In genomic region chr4:105221256-105221840, GRCm38 (mm10) we compare ENCODE assay signal across 30 mouse cellular contexts.
DNase-seq lines count a peak whose midpoint lies in the region; ATAC-seq and TF ChIP-seq lines count a peak whose summit lies in the region.
"Had no signal": no experiment of that assay in that cellular context is flagged by ENCODE, and none has a peak within 500 bp of the region (broad histone marks: within the 10 kb centered on the region; RNA-seq: fewer than 3 reads in every experiment).

No protein-coding gene starts in this region.

- H3K9ac ChIP-seq in forebrain, embryonic 14.5 days (ENCODE audit: low read length) = no peak overlapping the region
- no peak overlapping the region for H3K9ac ChIP-seq in forebrain, embryonic 16.5 days (replicated peaks; ENCODE audit: low read depth, low read length)
- H3K9ac ChIP-seq in hindbrain, embryonic 16.5 days (ENCODE audit: low read depth, low read length) = no peak overlapping the region
- H3K9ac ChIP-seq in hindbrain, embryonic 14.5 days = no peak overlapping the region
- no peak overlapping the region for H3K9ac ChIP-seq in midbrain, postnatal 0 days (replicated peaks; ENCODE audit: low read length, poor library complexity, severe bottlenecking)
- no peak overlapping the region for H3K9ac ChIP-seq in midbrain, embryonic 15.5 days
- H3K9ac ChIP-seq: embryonic facial prominence, embryonic 13.5 days; forebrain, embryonic 12.5 days; heart, embryonic 15.5 days; liver, embryonic 13.5 days; lung, embryonic 15.5 days had no signal

- no peak overlapping the region for H3K4me3 ChIP-seq in forebrain, embryonic 14.5 days (ENCODE audit: low read depth, low read length)
- no peak overlapping the region for H3K4me3 ChIP-seq in forebrain, embryonic 16.5 days (replicated peaks; ENCODE audit: low read length)
- H3K4me3 ChIP-seq in hindbrain, embryonic 16.5 days (ENCODE audit: low read length) = no peak overlapping the region
- H3K4me3 ChIP-seq in hindbrain, embryonic 14.5 days (replicated peaks; ENCODE audit: low read length) = no peak overlapping the region
- H3K4me3 ChIP-seq in midbrain, postnatal 0 days (ENCODE audit: low read depth, low read length) = no peak overlapping the region
- no peak overlapping the region for H3K4me3 ChIP-seq in midbrain, embryonic 15.5 days
- H3K4me3 ChIP-seq: embryonic facial prominence, embryonic 13.5 days; erythroblast, embryonic 14.5 days; forebrain, embryonic 12.5 days; heart, embryonic 15.5 days; layer of hippocampus, adult 2 months; liver, embryonic 13.5 days; lung, embryonic 15.5 days; megakaryocyte, embryonic 14.5 days had no signal

- H3K36me3 ChIP-seq in forebrain, embryonic 14.5 days (ENCODE audit: control insufficient read depth, insufficient read depth, low read length) = peaks cover 54% of the 10 kb centered on the region
- H3K36me3 ChIP-seq in forebrain, embryonic 16.5 days (ENCODE audit: control insufficient read depth, insufficient read depth) = no peaks in the 10 kb centered on the region
- H3K36me3 ChIP-seq in hindbrain, embryonic 16.5 days (ENCODE audit: control insufficient read depth, insufficient read depth, low read length) = no peaks in the 10 kb centered on the region
- peaks cover 13% of the 10 kb centered on the region; the same call in 1 of the 2 replicates for H3K36me3 ChIP-seq in hindbrain, embryonic 14.5 days (replicated peaks; ENCODE audit: control insufficient read depth, insufficient read depth)
- 0 out of 2 replicates have a peak, but pooled peaks cover 2% of the 10 kb centered on the region for H3K36me3 ChIP-seq in midbrain, postnatal 0 days (ENCODE audit: insufficient read depth, low read length)
- H3K36me3 ChIP-seq in midbrain, embryonic 15.5 days (replicated peaks) = no peaks in the 10 kb centered on the region

- no peak for ATAC-seq in forebrain, embryonic 14.5 days
- no peak for ATAC-seq in forebrain, embryonic 16.5 days
- ATAC-seq in hindbrain, embryonic 16.5 days = peak; percentile 57; the same call in 1 of the 2 replicates
- no peak for ATAC-seq in hindbrain, embryonic 14.5 days (ENCODE audit: low FRiP score)
- no peak for ATAC-seq in midbrain, postnatal 0 days (ENCODE audit: low FRiP score)
- no peak for ATAC-seq in midbrain, embryonic 15.5 days (replicated peaks)
- ATAC-seq: inflammation-experienced regulatory T-cells, adult 6 months; midbrain, embryonic 16.5 days had no signal

- DNase-seq in forebrain, embryonic 14.5 days (ENCODE audit: low spot score) = no peak
- DNase-seq in hindbrain, embryonic 14.5 days (ENCODE audit: low spot score) = no peak
- peak; percentile 32 for DNase-seq in midbrain, postnatal 0 days (ENCODE audit: low spot score)
- DNase-seq in kidney, adult 9 months = no peak
- no peak for DNase-seq in lung, adult 18-20 months
- DNase-seq: cerebellum, adult 8-10 months; cerebellum, postnatal 36 days; embryo, embryonic 11 days; gastrocnemius, postnatal 25 days; heart, adult 18-20 months; heart, postnatal 36 days; kidney, adult 8-10 months; kidney, postnatal 14 days; layer of hippocampus, postnatal 36 days; liver, embryonic 13.5 days; lung, postnatal 36 days; thymus, adult 2 months; thymus, postnatal 4 days had no signal

- no peaks in the 10 kb centered on the region for H3K27me3 ChIP-seq in forebrain, embryonic 14.5 days (replicated peaks; ENCODE audit: control insufficient read depth, insufficient read depth, low read length)
- H3K27me3 ChIP-seq in forebrain, embryonic 16.5 days (replicated peaks; ENCODE audit: control insufficient read depth, insufficient read depth, low read length) = no peaks in the 10 kb centered on the region
- H3K27me3 ChIP-seq in hindbrain, embryonic 16.5 days (replicated peaks; ENCODE audit: control insufficient read depth, insufficient read depth, low read length) = no peaks in the 10 kb centered on the region
- H3K27me3 ChIP-seq in hindbrain, embryonic 14.5 days (ENCODE audit: control insufficient read depth, insufficient read depth, low read length) = no peaks in the 10 kb centered on the region
- H3K27me3 ChIP-seq in midbrain, postnatal 0 days (ENCODE audit: insufficient read depth, low read length) = no peaks in the 10 kb centered on the region
- H3K27me3 ChIP-seq in midbrain, embryonic 15.5 days (replicated peaks) = no peaks in the 10 kb centered on the region
- H3K27me3 ChIP-seq: embryonic facial prominence, embryonic 13.5 days; forebrain, embryonic 12.5 days; heart, embryonic 15.5 days; liver, embryonic 13.5 days; lung, embryonic 15.5 days; megakaryocyte, embryonic 14.5 days had no signal

- no peaks in the 10 kb centered on the region for H3K9me3 ChIP-seq in forebrain, embryonic 14.5 days (replicated peaks; ENCODE audit: control insufficient read depth, low read length)
- no peaks in the 10 kb centered on the region for H3K9me3 ChIP-seq in forebrain, embryonic 16.5 days (ENCODE audit: control insufficient read depth, low read length)
- no peaks in the 10 kb centered on the region for H3K9me3 ChIP-seq in hindbrain, embryonic 16.5 days (ENCODE audit: control insufficient read depth, low read length)
- no peaks in the 10 kb centered on the region for H3K9me3 ChIP-seq in hindbrain, embryonic 14.5 days (ENCODE audit: control insufficient read depth, low read length)
- H3K9me3 ChIP-seq in midbrain, postnatal 0 days (ENCODE audit: low read length) = no peaks in the 10 kb centered on the region
- no peaks in the 10 kb centered on the region for H3K9me3 ChIP-seq in midbrain, embryonic 15.5 days
- H3K9me3 ChIP-seq: embryonic facial prominence, embryonic 13.5 days; forebrain, embryonic 12.5 days; heart, embryonic 15.5 days; liver, embryonic 13.5 days; lung, embryonic 15.5 days; megakaryocyte, embryonic 14.5 days had no signal

- no peak for TF ChIP-seq CTCF in midbrain, postnatal 0 days (IDR thresholded peaks at IDR 0.05)

- WGBS in forebrain, embryonic 14.5 days = 75% methylated on average over 11 of the region's 11 CpGs
- 74% methylated on average over 11 of the region's 11 CpGs for WGBS in forebrain, embryonic 16.5 days
- 63% methylated on average over 11 of the region's 11 CpGs for WGBS in hindbrain, embryonic 16.5 days
- WGBS in hindbrain, embryonic 14.5 days = 77% methylated on average over 11 of the region's 11 CpGs
- 74% methylated on average over 11 of the region's 11 CpGs for WGBS in midbrain, postnatal 0 days
- 80% methylated on average over 11 of the region's 11 CpGs for WGBS in midbrain, embryonic 15.5 days

- H3K4me1 ChIP-seq in forebrain, embryonic 14.5 days (ENCODE audit: control insufficient read depth, insufficient read depth, low read length) = peaks cover 3% of the 10 kb centered on the region; the same call in 1 of the 2 replicates
- 0 out of 2 replicates have a peak, but pooled peaks cover 3% of the 10 kb centered on the region for H3K4me1 ChIP-seq in forebrain, embryonic 16.5 days (replicated peaks; ENCODE audit: control insufficient read depth, insufficient read depth, low read length)
- H3K4me1 ChIP-seq in hindbrain, embryonic 16.5 days (ENCODE audit: control insufficient read depth, insufficient read depth, low read depth, low read length) = no peaks in the 10 kb centered on the region; the same call in 1 of the 2 replicates
- H3K4me1 ChIP-seq in hindbrain, embryonic 14.5 days (replicated peaks; ENCODE audit: control insufficient read depth, insufficient read depth, low read length) = no peaks in the 10 kb centered on the region
- no peaks in the 10 kb centered on the region for H3K4me1 ChIP-seq in midbrain, postnatal 0 days (ENCODE audit: insufficient read depth, low read length)
- H3K4me1 ChIP-seq in midbrain, embryonic 15.5 days = no peaks in the 10 kb centered on the region

- H3K27ac ChIP-seq in forebrain, embryonic 14.5 days (ENCODE audit: low read depth, low read length) = peak overlapping the region; percentile 16; the same call in 1 of the 2 replicates
- H3K27ac ChIP-seq in forebrain, embryonic 16.5 days (ENCODE audit: low read length) = no peak overlapping the region
- H3K27ac ChIP-seq in hindbrain, embryonic 16.5 days (ENCODE audit: low read depth, low read length) = no peak overlapping the region
- H3K27ac ChIP-seq in hindbrain, embryonic 14.5 days = no peak overlapping the region
- H3K27ac ChIP-seq in midbrain, postnatal 0 days (ENCODE audit: low read depth, low read length) = no peak overlapping the region
- H3K27ac ChIP-seq in midbrain, embryonic 15.5 days = no peak overlapping the region
- H3K27ac ChIP-seq: embryonic facial prominence, embryonic 13.5 days; forebrain, embryonic 12.5 days; heart, embryonic 15.5 days; layer of hippocampus, adult 2 months; liver, embryonic 13.5 days; lung, embryonic 15.5 days had no signal

- H3K4me2 ChIP-seq in forebrain, embryonic 14.5 days (ENCODE audit: low read length) = no peak overlapping the region
- no peak overlapping the region for H3K4me2 ChIP-seq in forebrain, embryonic 16.5 days (ENCODE audit: low read length)
- H3K4me2 ChIP-seq in hindbrain, embryonic 16.5 days (ENCODE audit: low read length) = no peak overlapping the region
- no peak overlapping the region for H3K4me2 ChIP-seq in hindbrain, embryonic 14.5 days (replicated peaks)
- no peak overlapping the region for H3K4me2 ChIP-seq in midbrain, postnatal 0 days (ENCODE audit: low read depth, low read length, poor library complexity, severe bottlenecking)
- no peak overlapping the region for H3K4me2 ChIP-seq in midbrain, embryonic 15.5 days
- H3K4me2 ChIP-seq: embryonic facial prominence, embryonic 13.5 days; forebrain, embryonic 12.5 days; heart, embryonic 15.5 days; liver, embryonic 13.5 days; lung, embryonic 15.5 days had no signal
